Mouse (Mus musculus) left cerebral cortex, postnatal 4 days (tissue): ENCODE data around the gene Notch3. TPM values are rescaled to one million over a fixed set of nuclear protein-coding genes. Genes with fewer than 3 reads are reported as not detected.
"Not testable (repeated sequence)": the region's sequence is repeated elsewhere in the genome, so short reads cannot be mapped to it uniquely, and the experiment has no call there.

Source experiments
- DNase-seq: peaks from one replicate; pipeline ENCODE4 v3.0.0-alpha.2; 2022
- intact Hi-C: fragments of 180-260 bp; cut with DNase I; formaldehyde crosslinking; loops from one replicate; pipeline ENCODE4 v1.15.1; 2025
- total RNA-seq, 2 experiments: library from RNA; stranded (reverse); gene quantifications; 2 replicates each; pipeline ENCODE4 v1.2.3; 2021

Gene Notch3
- total RNA-seq, 2 experiments from 2014 or later = 21.8 to 21.9 TPM

DNA sequence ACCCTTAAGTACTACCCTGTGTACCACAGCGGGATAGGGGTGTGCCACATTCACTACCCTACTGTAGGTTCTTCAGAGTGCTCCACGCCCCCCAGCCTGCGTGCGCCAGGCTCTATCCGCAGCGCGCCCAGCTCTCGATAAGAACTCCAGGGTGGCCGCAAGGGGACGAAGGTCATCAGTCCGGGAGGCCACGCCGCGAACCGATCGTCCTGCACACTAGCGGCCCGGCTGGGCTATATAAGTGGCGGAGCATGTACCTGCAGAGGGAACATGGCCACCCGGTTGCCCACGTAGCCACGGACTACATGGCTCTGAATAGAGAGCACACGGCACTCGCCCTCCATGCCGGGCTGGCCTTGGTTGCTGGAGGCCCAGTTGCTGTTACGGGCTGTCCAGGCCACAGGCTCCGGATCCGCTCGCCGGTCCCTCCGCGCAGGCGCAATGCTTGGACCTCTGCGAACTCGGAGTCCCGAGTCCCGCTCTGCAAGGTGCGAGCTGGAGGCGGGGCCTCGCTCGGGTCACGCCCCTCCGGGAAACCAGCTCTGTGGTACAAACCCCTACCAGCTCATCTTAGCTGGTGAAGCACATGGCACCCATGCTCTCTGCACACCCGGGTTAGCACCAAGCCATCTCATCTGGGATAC, 66.6 kb downstream of the Notch3 start:
- DNase-seq = peak; percentile 53
- intact Hi-C loops = no loop called here

DNA sequence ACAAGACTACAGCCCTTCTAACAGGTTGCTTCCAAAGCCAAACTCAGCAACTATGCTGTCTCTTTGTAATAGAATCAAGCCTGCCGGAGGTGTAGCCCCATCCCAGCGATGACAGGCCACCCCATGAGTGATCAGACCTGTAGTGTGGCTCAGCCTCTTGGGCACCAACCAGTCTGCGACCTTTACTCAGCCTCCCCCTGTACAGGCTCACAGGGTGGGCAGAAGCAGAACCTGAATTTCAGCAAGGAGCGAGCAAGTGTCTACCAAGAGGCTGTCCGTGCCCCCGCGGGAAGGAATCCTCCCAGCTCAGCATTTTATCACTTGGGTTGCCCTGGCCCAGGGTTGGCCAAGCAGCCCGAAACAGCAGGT, 67.1 kb downstream of the Notch3 start:
- DNase-seq = no peak
- intact Hi-C loops = no loop called here

- intact Hi-C loops, DNase-seq: not testable (repeated sequence)
Observed at GRCm38 (mm10) chr17:32098905-32099304, 67.7 kb downstream of the Notch3 start.

GRCm38 (mm10) chr17:32097676-32098075, 69.0 kb downstream of the Notch3 start:
- no peak for DNase-seq
- intact Hi-C loops = no loop called here

GRCm38 (mm10) chr17:32092895-32093294, 73.8 kb downstream of the Notch3 start:
- intact Hi-C loops = no loop called here
- no peak for DNase-seq

DNA sequence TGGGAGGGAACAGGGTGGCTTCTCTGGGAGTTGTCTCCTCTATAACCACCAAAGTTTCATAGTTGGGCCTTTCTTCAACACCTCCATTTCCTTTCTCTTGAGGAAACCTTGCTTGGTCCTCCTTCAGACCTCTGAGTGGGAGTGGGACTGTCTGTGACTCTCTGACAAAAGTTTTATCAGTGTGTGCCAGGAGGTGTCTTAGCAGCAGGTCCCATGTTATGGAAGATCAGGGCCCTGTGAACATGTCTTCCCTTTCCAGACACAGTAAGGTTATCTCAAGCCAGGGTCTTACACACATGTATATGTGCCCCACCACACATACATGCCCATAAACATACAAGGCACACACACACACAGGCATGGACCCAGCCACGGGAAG, 74.4 kb downstream of the Notch3 start:
- intact Hi-C loops = no loop called here
- no peak for DNase-seq

DNA sequence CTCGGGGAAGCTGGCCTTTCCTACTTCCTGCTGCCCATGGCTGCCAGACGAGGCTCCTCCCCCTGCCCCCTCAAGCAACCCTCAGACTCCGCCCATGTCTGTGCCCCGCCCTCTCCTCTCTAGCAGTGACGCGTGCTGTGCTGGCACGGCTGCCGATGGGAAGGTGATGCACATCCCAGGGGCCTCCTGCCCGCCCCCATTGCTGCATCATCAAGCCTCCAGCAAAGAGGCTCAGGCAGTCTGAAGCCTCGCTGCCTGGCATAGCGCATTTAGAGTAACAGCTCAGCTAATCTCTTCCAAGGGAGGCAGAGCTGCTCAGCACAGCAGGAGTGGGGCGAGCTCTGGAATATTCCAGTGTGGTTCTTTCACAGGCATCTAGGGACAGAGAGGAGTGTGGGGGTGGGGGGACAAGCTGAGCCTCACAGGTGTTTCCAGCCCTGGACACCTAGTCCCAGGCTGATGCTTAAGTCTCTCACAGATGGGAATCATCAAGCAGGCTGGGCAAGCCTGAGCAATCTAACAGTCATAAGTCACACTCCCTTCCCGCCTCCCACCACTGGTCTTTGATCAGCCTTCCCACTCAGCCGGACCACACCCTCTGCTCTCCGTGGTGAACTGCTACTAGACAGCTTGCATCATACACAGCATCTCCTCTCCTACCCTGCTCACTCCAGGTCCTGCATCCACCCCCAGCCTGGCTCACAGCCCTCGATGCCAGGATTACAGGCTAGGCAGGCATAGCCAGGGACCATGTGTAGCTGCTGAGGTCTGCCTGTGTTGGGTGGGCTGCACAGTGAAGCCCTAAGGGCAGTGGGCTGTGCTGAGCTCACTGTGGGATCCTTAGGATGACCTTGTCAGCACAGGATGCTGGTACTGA, 75.0 kb downstream of the Notch3 start:
- intact Hi-C loops = not testable (repeated sequence)
- peak; percentile 67 for DNase-seq

DNA sequence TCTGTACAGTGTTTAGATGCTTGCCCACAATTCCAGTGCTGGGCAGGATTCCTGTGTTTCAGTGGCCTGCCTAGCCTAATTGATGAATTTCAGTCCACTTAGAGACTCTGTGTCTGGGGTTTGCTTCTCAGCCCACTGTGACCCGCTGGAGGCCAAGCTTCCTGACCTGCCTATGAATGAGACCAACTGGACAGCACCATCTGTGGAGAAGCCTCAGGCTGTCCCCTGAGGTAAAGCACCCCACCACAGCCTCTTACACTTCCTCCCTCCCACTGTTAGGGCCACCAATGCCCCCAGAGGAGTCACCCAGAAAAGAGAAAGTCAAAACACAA, 75.7 kb downstream of the Notch3 start:
- intact Hi-C loops = no loop called here
- no peak for DNase-seq

- intact Hi-C loops = no loop called here
Observed at GRCm38 (mm10) chr17:32087069-32087468, 79.6 kb downstream of the Notch3 start.

DNA sequence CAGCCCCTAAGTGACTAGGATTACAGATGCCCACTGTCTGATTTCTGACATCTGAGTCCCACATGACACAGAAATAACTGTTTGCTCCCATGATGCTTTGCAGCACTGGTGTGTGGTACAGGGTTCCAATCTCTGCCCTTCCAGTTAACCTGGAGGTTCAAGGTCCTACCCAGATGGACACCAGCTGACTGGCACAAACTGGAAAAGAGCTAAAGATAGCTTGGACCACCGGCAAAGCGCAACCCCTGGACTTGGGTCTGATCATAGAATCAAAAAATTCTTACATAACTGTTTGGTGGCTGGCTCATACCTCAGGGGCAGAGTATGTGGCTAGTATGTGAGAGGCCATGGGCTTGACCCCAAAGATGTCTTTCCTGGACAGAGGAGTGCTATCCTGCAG, 83.3 kb downstream of the Notch3 start:
- DNase-seq = no peak
- intact Hi-C loops = no loop called here

More at GRCm38 (mm10) chr17:32087069-32087468, 79.6 kb downstream of the Notch3 start:
- no peak for DNase-seq

DNA sequence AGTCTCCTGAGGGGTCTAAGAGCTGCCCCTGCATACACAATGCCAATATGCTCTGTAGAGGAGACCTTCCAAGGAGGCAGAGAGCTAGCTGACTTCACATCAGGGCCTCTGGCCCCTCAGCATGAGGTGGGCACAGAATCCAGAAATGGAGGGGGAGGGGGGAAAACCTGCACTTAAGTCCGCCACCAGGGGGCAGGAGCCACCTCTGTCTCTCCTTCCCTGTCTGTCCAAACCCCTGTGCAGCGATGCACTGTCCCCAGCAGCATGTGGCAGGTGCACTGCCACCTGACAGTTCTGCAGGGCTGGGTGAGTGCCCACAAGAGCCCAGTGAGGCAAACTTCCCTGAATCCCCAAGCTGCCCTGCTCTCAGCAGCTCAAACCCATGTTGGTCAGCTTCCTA, 91.5 kb downstream of the Notch3 start:
- intact Hi-C loops = no loop called here
- DNase-seq = peak; percentile 60

DNA sequence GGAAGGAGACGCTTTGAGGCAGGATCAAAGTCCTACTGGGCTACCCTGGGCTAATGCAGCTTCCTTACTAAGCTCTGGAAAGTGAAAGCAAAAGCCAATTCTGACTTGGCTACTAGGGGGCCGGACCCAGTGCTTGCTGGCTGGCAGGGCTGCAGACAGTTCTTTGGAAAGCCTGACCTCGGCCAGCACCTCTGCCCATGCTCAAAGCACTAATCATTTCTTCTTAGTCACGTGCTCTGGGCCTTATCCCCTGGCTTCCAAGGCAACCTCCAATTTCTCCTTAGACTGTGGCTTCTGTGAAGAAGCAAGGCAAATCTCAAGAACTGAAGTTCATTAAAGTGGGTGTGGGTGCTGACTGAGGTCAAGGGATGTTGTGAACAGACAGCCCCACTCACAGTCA, 92.0 kb downstream of the Notch3 start:
- DNase-seq = no peak
- intact Hi-C loops = no loop called here

- intact Hi-C loops = no loop called here
- DNase-seq = peak; percentile 84
Observed at GRCm38 (mm10) chr17:32073359-32073758, 93.3 kb downstream of the Notch3 start.

Other genes starting within 250 kb of the Notch3 start
- gene Rrp1b, start 130.8 kb downstream of the Notch3 start, total RNA-seq = 10 to 100 TPM; 33.1 to 39.1 TPM
- 1 to 10 TPM; 1.4 to 1.6 TPM for gene Hsf2bp, start 130.5 kb downstream of the Notch3 start, total RNA-seq
- under 1 TPM in 1 of 2 experiments, not detected in 1; 0.24 TPM for gene Ephx3, start 22.7 kb upstream of the Notch3 start, total RNA-seq
- gene Brd4, start 117.9 kb upstream of the Notch3 start, total RNA-seq = 100 to 1,000 TPM; 132 to 137 TPM
- gene Akap8, start 154.4 kb upstream of the Notch3 start, total RNA-seq = 100 to 1,000 TPM; 111 to 123 TPM
- 100 to 1,000 TPM in 1 of 2 experiments, 10 to 100 TPM in 1; 98.5 to 109 TPM for gene Akap8l, start 183.8 kb upstream of the Notch3 start, total RNA-seq
- 100 to 1,000 TPM; 114 to 122 TPM for gene Wiz, start 222.6 kb upstream of the Notch3 start, total RNA-seq
- gene Rasal3, start 236.7 kb upstream of the Notch3 start, total RNA-seq = 1 to 10 TPM; 1.5 to 1.9 TPM